In genomic region chr16:34855751-34856150, GRCm38 (mm10) we compare ENCODE assay signal across 20 mouse cellular contexts.
DNase-seq lines count a peak whose midpoint lies in the region; ATAC-seq lines count a peak whose summit lies in the region.
"Had no signal": no experiment of that assay in that cellular context is flagged by ENCODE, and none has a peak within 500 bp of the region (broad histone marks: within the 10 kb centered on the region; RNA-seq: fewer than 3 reads in every experiment).

No protein-coding gene starts in this region.

- peaks cover 58% of the 10 kb centered on the region for H3K27me3 ChIP-seq in limb, embryonic 13.5 days
- H3K27me3 ChIP-seq in limb, embryonic 10.5 days (ENCODE audit: low read depth, poor library complexity, severe bottlenecking): no peaks in the 10 kb centered on the region
- H3K27me3 ChIP-seq in limb, embryonic 15.5 days: peaks cover 23% of the 10 kb centered on the region; the same call in 1 of the 2 replicates
- H3K27me3 ChIP-seq: embryonic facial prominence, embryonic 12.5 days; forebrain, embryonic 13.5 days; hindbrain, embryonic 12.5 days had no signal

- 21% methylated on average over 2 of the region's 2 CpGs for WGBS in limb, embryonic 13.5 days
- 79% methylated on average over 2 of the region's 2 CpGs for WGBS in limb, embryonic 10.5 days
- 28% methylated on average over 2 of the region's 2 CpGs for WGBS in limb, embryonic 15.5 days

- no peaks in the 10 kb centered on the region for H3K9me3 ChIP-seq in limb, embryonic 13.5 days
- H3K9me3 ChIP-seq in limb, embryonic 10.5 days (replicated peaks): no peaks in the 10 kb centered on the region
- H3K9me3 ChIP-seq in limb, embryonic 15.5 days: no peaks in the 10 kb centered on the region
- H3K9me3 ChIP-seq: embryonic facial prominence, embryonic 12.5 days; forebrain, embryonic 13.5 days; heart, embryonic 10.5 days; hindbrain, embryonic 12.5 days had no signal

- DNase-seq in limb, embryonic 10.5 days (ENCODE audit: low spot score): no peak
- DNase-seq in 3T3-L1 (ENCODE audit: low read depth, low spot score): peak; percentile 79
- DNase-seq in NIH3T3 (ENCODE audit: low read depth): peak; percentile 35
- no peak for DNase-seq in retina, embryonic 14.5 days (ENCODE audit: low spot score)
- DNase-seq: adrenal gland, postnatal 36 days; cerebellum, postnatal 10 days; embryo, embryonic 11 days; forebrain, postnatal 0 days; gastrocnemius, postnatal 10 days; heart, adult 18-20 months; heart, postnatal 10 days; heart, postnatal 4 days had no signal

- H3K4me3 ChIP-seq in limb, embryonic 13.5 days: no peak overlapping the region
- H3K4me3 ChIP-seq in limb, embryonic 10.5 days: no peak overlapping the region
- H3K4me3 ChIP-seq in limb, embryonic 15.5 days: no peak overlapping the region
- H3K4me3 ChIP-seq: embryonic facial prominence, embryonic 12.5 days; forebrain, embryonic 13.5 days; heart, embryonic 10.5 days; hindbrain, embryonic 12.5 days had no signal

- H3K4me1 ChIP-seq in limb, embryonic 13.5 days: peaks cover 24% of the 10 kb centered on the region
- H3K4me1 ChIP-seq in limb, embryonic 10.5 days: no peaks in the 10 kb centered on the region; the same call in 1 of the 2 replicates
- H3K4me1 ChIP-seq in limb, embryonic 15.5 days: peaks cover 15% of the 10 kb centered on the region
- H3K4me1 ChIP-seq: embryonic facial prominence, embryonic 12.5 days; forebrain, embryonic 13.5 days; hindbrain, embryonic 12.5 days had no signal

- no peak overlapping the region for H3K4me2 ChIP-seq in limb, embryonic 13.5 days (replicated peaks)
- no peak overlapping the region for H3K4me2 ChIP-seq in limb, embryonic 15.5 days
- H3K4me2 ChIP-seq: embryonic facial prominence, embryonic 12.5 days; forebrain, embryonic 13.5 days; hindbrain, embryonic 12.5 days had no signal

- H3K36me3 ChIP-seq in limb, embryonic 13.5 days: no peaks in the 10 kb centered on the region
- no peaks in the 10 kb centered on the region for H3K36me3 ChIP-seq in limb, embryonic 10.5 days
- H3K36me3 ChIP-seq in limb, embryonic 15.5 days: no peaks in the 10 kb centered on the region
- H3K36me3 ChIP-seq: embryonic facial prominence, embryonic 12.5 days; hindbrain, embryonic 12.5 days had no signal

- H3K27ac ChIP-seq in limb, embryonic 13.5 days: 0 out of 2 replicates have a peak overlapping the region, but pooled peaks have one; percentile 3
- H3K27ac ChIP-seq in limb, embryonic 10.5 days: no peak overlapping the region
- H3K27ac ChIP-seq in limb, embryonic 15.5 days: no peak overlapping the region
- H3K27ac ChIP-seq: embryonic facial prominence, embryonic 12.5 days; forebrain, embryonic 13.5 days; heart, embryonic 10.5 days; hindbrain, embryonic 12.5 days had no signal

- no peak overlapping the region for H3K9ac ChIP-seq in limb, embryonic 13.5 days
- no peak overlapping the region for H3K9ac ChIP-seq in limb, embryonic 15.5 days
- H3K9ac ChIP-seq: embryonic facial prominence, embryonic 12.5 days; forebrain, embryonic 13.5 days; forebrain, postnatal 0 days; hindbrain, embryonic 12.5 days had no signal

- peak; percentile 32; the same call in 1 of the 2 replicates for ATAC-seq in limb, embryonic 13.5 days (ENCODE audit: low FRiP score, low read depth)
- peak; percentile 19; the same call in 1 of the 2 replicates for ATAC-seq in limb, embryonic 15.5 days (ENCODE audit: insufficient number of reproducible peaks, low FRiP score, low TSS enrichment, low read depth)
- ATAC-seq: forebrain, embryonic 13.5 days; hindbrain, embryonic 16.5 days; inflammation-experienced regulatory T-cells, adult 6 months had no signal

Comparison
In these comparisons a context has a peak if more than half of its experiments do, and no peak if none do; other contexts are left out.
1. DNase-seq: peak in 3T3-L1 (single experiment) and NIH3T3 (single experiment); none in limb, embryonic 10.5 days (single experiment) and retina, embryonic 14.5 days (single experiment).